9 mouse cellular contexts compared by ENCODE assay signal in genomic region chr8:123384883-123385540, GRCm38 (mm10). TPM values are rescaled to one million over a fixed set of nuclear protein-coding genes. Genes with fewer than 3 reads are reported as not detected.
DNase-seq lines count a peak whose midpoint lies in the region; ATAC-seq and TF ChIP-seq lines count a peak whose summit lies in the region.
"Had no signal": no experiment of that assay in that cellular context is flagged by ENCODE, and none has a peak within 500 bp of the region (broad histone marks: within the 10 kb centered on the region; RNA-seq: fewer than 3 reads in every experiment).

No protein-coding gene starts in this region.

- 61% methylated on average over 9 of the region's 9 CpGs for WGBS in lung, postnatal 0 days
- 71% methylated on average over 9 of the region's 9 CpGs for WGBS in macrophage (ENCODE audit: missing documents)

- H3K4me3 ChIP-seq in lung, postnatal 0 days (ENCODE audit: low read depth, low read length) = no peak overlapping the region
- H3K4me3 ChIP-seq in macrophage (ENCODE audit: inconsistent target) = no peak overlapping the region
- H3K4me3 ChIP-seq: neural tube, embryonic 13.5 days had no signal

- H3K27ac ChIP-seq in lung, postnatal 0 days (ENCODE audit: low read length) = no peak overlapping the region
- peak overlapping the region; percentile 12; the same call in 1 of the 2 replicates for H3K27ac ChIP-seq in macrophage
- H3K27ac ChIP-seq: neural tube, embryonic 13.5 days had no signal

- H3K4me1 ChIP-seq in lung, postnatal 0 days (ENCODE audit: insufficient read depth, low read depth, low read length) = no peaks in the 10 kb centered on the region
- H3K4me1 ChIP-seq: neural tube, embryonic 13.5 days had no signal

- DNase-seq in cerebellum, postnatal 14 days = peak; percentile 46 to 71
- no peak for DNase-seq in cerebellum, adult 9-11 months
- peak; percentile 59 for DNase-seq in lung, postnatal 0 days (ENCODE audit: low spot score)
- DNase-seq in lung, adult 18-20 months = no peak
- DNase-seq in layer of hippocampus, postnatal 36 days = no peak
- no peak for DNase-seq in heart, adult 9 months (ENCODE audit: low spot score in 2 of 2)

- peak; percentile 73 for TF ChIP-seq CTCF in lung, postnatal 0 days (IDR thresholded peaks at IDR 0.05)

- no peaks in the 10 kb centered on the region for H3K9me3 ChIP-seq in lung, postnatal 0 days (ENCODE audit: low read length)
- H3K9me3 ChIP-seq: neural tube, embryonic 13.5 days had no signal

- no peak for ATAC-seq in lung, postnatal 0 days
- peak; percentile 54 for ATAC-seq in activated CD4-positive, CD25-positive, alpha-beta regulatory T cell, adult 4 months

- H3K36me3 ChIP-seq in lung, postnatal 0 days (ENCODE audit: insufficient read depth, low read length) = peaks cover 61% of the 10 kb centered on the region
- H3K36me3 ChIP-seq in macrophage (ENCODE audit: inconsistent target) = peaks cover 99% of the 10 kb centered on the region

- TF ChIP-seq EP300 in lung, postnatal 0 days (IDR thresholded peaks at IDR 0.05) = no peak

- no peaks in the 10 kb centered on the region for H3K27me3 ChIP-seq in lung, postnatal 0 days (replicated peaks; ENCODE audit: insufficient read depth, low read length)
- H3K27me3 ChIP-seq: neural tube, embryonic 13.5 days had no signal

- H3K79me2 ChIP-seq in macrophage (ENCODE audit: inconsistent target) = peaks cover 18% of the 10 kb centered on the region

- H3K9ac ChIP-seq in lung, postnatal 0 days (replicated peaks; ENCODE audit: low read depth) = no peak overlapping the region
- H3K9ac ChIP-seq: neural tube, embryonic 13.5 days had no signal

- H3K4me2 ChIP-seq in lung, postnatal 0 days (replicated peaks; ENCODE audit: low read depth, low read length) = no peak overlapping the region
- H3K4me2 ChIP-seq: neural tube, embryonic 13.5 days had no signal

RNA-seq across cellular contexts. Expression of gene Tcf25, which starts 11.5 kb away (rescaled TPM):
- polyA plus RNA-seq in lung, postnatal 0 days (2015; fragmentation: Nextera tagmentation; extraction: Ambion mirVana) = 133 and 144 TPM in 2 replicates
- polyA plus RNA-seq in activated CD4-positive, CD25-positive, alpha-beta regulatory T cell, adult 4 months (2017; shearing (Covaris generic)) = 10 to 100 TPM; 84.9 to 92.3 TPM
- total RNA-seq in macrophage (2018; cell fraction: chromatin; rRNA removed) = 100 to 1,000 TPM; 263 to 870 (median 577) TPM
- total RNA-seq in macrophage (2018; cell fraction: cytosol; rRNA removed) = 100 to 1,000 TPM; 137 to 269 (median 152) TPM
- 100 to 1,000 TPM; 182 to 375 (median 229) TPM for total RNA-seq in macrophage (2018; cell fraction: nucleus; rRNA removed)
- 120 to 135 TPM (median 125 TPM) in 3 replicates for polyA plus RNA-seq in macrophage (2018)
- total RNA-seq in layer of hippocampus, postnatal 36 days (2021) = 100 to 1,000 TPM; 510 to 526 TPM

RNA-seq across cellular contexts. Expression of gene Mc1r, which starts 21.9 kb away (rescaled TPM):
- not detected in 2 replicates for polyA plus RNA-seq in lung, postnatal 0 days (2015; fragmentation: Nextera tagmentation; extraction: Ambion mirVana)
- polyA plus RNA-seq in activated CD4-positive, CD25-positive, alpha-beta regulatory T cell, adult 4 months (2017; shearing (Covaris generic)) = not detected
- total RNA-seq in macrophage (2018; cell fraction: chromatin; rRNA removed) = not detected
- total RNA-seq in macrophage (2018; cell fraction: cytosol; rRNA removed) = not detected
- total RNA-seq in macrophage (2018; cell fraction: nucleus; rRNA removed) = under 1 TPM in 3 of 26 experiments, not detected in 23; 0.18 to 0.65 (median 0.29) TPM
- not detected in 3 replicates for polyA plus RNA-seq in macrophage (2018)
- total RNA-seq in layer of hippocampus, postnatal 36 days (2021) = not detected

RNA-seq across cellular contexts. Expression of gene Tubb3, which starts 26.2 kb away (rescaled TPM):
- polyA plus RNA-seq in lung, postnatal 0 days (2015; fragmentation: Nextera tagmentation; extraction: Ambion mirVana) = 0.42 and 0.58 TPM in 2 replicates
- under 1 TPM; 0.53 to 0.68 TPM for polyA plus RNA-seq in activated CD4-positive, CD25-positive, alpha-beta regulatory T cell, adult 4 months (2017; shearing (Covaris generic))
- total RNA-seq in macrophage (2018; cell fraction: chromatin; rRNA removed) = 1 to 10 TPM in 1 of 26 experiments, not detected in 25; 2.3 TPM
- under 1 TPM in 15 of 26 experiments, not detected in 11; 0.05 to 0.44 (median 0.17) TPM for total RNA-seq in macrophage (2018; cell fraction: cytosol; rRNA removed)
- total RNA-seq in macrophage (2018; cell fraction: nucleus; rRNA removed) = under 1 TPM in 1 of 26 experiments, not detected in 25; 0.92 TPM
- polyA plus RNA-seq in macrophage (2018) = 0.14 TPM in 1 of 3 replicates, not detected in the others
- 100 to 1,000 TPM; 290 to 324 TPM for total RNA-seq in layer of hippocampus, postnatal 36 days (2021)

RNA-seq across cellular contexts. Expression of gene Def8, which starts 38.3 kb away (rescaled TPM):
- 11.2 and 11.6 TPM in 2 replicates for polyA plus RNA-seq in lung, postnatal 0 days (2015; fragmentation: Nextera tagmentation; extraction: Ambion mirVana)
- 10 to 100 TPM in 1 of 2 experiments, 1 to 10 TPM in 1; 5.6 to 11.1 TPM for polyA plus RNA-seq in activated CD4-positive, CD25-positive, alpha-beta regulatory T cell, adult 4 months (2017; shearing (Covaris generic))
- 10 to 100 TPM in 17 of 26 experiments, 1 to 10 TPM in 8, under 1 TPM in 1; 0.82 to 54.4 (median 18.3) TPM for total RNA-seq in macrophage (2018; cell fraction: chromatin; rRNA removed)
- 10 to 100 TPM in 25 of 26 experiments, 1 to 10 TPM in 1; 9.4 to 44.3 (median 22.2) TPM for total RNA-seq in macrophage (2018; cell fraction: cytosol; rRNA removed)
- 10 to 100 TPM in 18 of 26 experiments, 1 to 10 TPM in 8; 2.2 to 41.6 (median 17.1) TPM for total RNA-seq in macrophage (2018; cell fraction: nucleus; rRNA removed)
- 10.3 to 15.7 TPM (median 13.9 TPM) in 3 replicates for polyA plus RNA-seq in macrophage (2018)
- total RNA-seq in layer of hippocampus, postnatal 36 days (2021) = 10 to 100 TPM; 53.4 to 57.4 TPM

RNA-seq across cellular contexts. Expression of gene Spire2, which starts 52.5 kb away (rescaled TPM):
- 1.6 and 2.0 TPM in 2 replicates for polyA plus RNA-seq in lung, postnatal 0 days (2015; fragmentation: Nextera tagmentation; extraction: Ambion mirVana)
- not detected for polyA plus RNA-seq in activated CD4-positive, CD25-positive, alpha-beta regulatory T cell, adult 4 months (2017; shearing (Covaris generic))
- not detected for total RNA-seq in macrophage (2018; cell fraction: chromatin; rRNA removed)
- total RNA-seq in macrophage (2018; cell fraction: cytosol; rRNA removed) = under 1 TPM in 1 of 26 experiments, not detected in 25; 0.07 TPM
- total RNA-seq in macrophage (2018; cell fraction: nucleus; rRNA removed) = not detected
- polyA plus RNA-seq in macrophage (2018) = not detected in 3 replicates
- 10 to 100 TPM; 15.2 to 17.2 TPM for total RNA-seq in layer of hippocampus, postnatal 36 days (2021)

Comparison
In these comparisons a context has a peak if more than half of its experiments do, and no peak if none do; other contexts are left out.
1. DNase-seq: peak in cerebellum, postnatal 14 days (2 of 2) and lung, postnatal 0 days (single experiment); none in cerebellum, adult 9-11 months (single experiment), lung, adult 18-20 months (0 of 2), layer of hippocampus, postnatal 36 days (0 of 2) and heart, adult 9 months (0 of 2).